Mouse (Mus musculus) kidney, postnatal 0 days (tissue): Measurements from ENCODE around the gene Lsm2. TPM values are rescaled to one million over a fixed set of nuclear protein-coding genes. Genes with fewer than 3 reads are reported as not detected.

Source experiments
- ATAC-seq: fragments of 200-750 bp; cut with Nextera tagmentation; replicated peaks from 2 replicates; pipeline ENCODE4 v1.8.0; 2017; ENCODE audit warnings: low read depth, moderate number of reproducible peaks, moderate TSS enrichment, moderate library complexity; ENCODE audit not compliant: low FRiP score
- DNase-seq: peaks from one replicate; pipeline ENCODE4 v3.0.0-alpha.2; 2016; ENCODE audit warnings: low spot score
- H3K27ac ChIP-seq: fragments of 300-500 bp; sonication (generic); 2 replicates; pipeline ENCODE4 v1.5.1; 2014; ENCODE audit warnings: mild to moderate bottlenecking
- H3K27me3 ChIP-seq: fragments of 300-500 bp; sonication (generic); 2 replicates; pipeline ENCODE4 v1.6.1; 2014; ENCODE audit warnings: low read length, mixed read lengths; ENCODE audit not compliant: insufficient read depth
- H3K36me3 ChIP-seq: fragments of 300-500 bp; sonication (generic); 2 replicates; pipeline ENCODE4 v1.6.1; 2014; ENCODE audit warnings: low read length, mixed read lengths; ENCODE audit not compliant: insufficient read depth
- H3K4me1 ChIP-seq: fragments of 300-500 bp; sonication (generic); replicated peaks from 2 replicates; pipeline ENCODE4 v1.6.1; 2014; ENCODE audit warnings: antibody characterized with exemption, low read length, mixed read lengths; ENCODE audit not compliant: insufficient read depth
- H3K4me2 ChIP-seq: fragments of 300-500 bp; sonication (generic); 2 replicates; pipeline ENCODE4 v1.6.1; 2014; ENCODE audit warnings: mild to moderate bottlenecking, low read length, moderate library complexity, mixed read lengths
- H3K4me3 ChIP-seq: fragments of 300-500 bp; sonication (generic); replicated peaks from 2 replicates; pipeline ENCODE4 v1.5.1; 2014; ENCODE audit warnings: low read depth, low read length
- H3K9ac ChIP-seq: fragments of 300-500 bp; sonication (generic); 2 replicates; pipeline ENCODE4 v1.6.1; 2014; ENCODE audit warnings: low read depth, low read length
- H3K9me3 ChIP-seq: fragments of 300-500 bp; sonication (generic); replicated peaks from 2 replicates; pipeline ENCODE4 v1.6.1; 2016; ENCODE audit warnings: low read length, inconsistent platforms, mixed read lengths
- CTCF ChIP-seq: IDR thresholded peaks from 2 replicates; pipeline ENCODE4 v1.5.1; 2016; ENCODE audit warnings: antibody characterized with exemption, low read depth, mild to moderate bottlenecking, moderate library complexity
- WGBS: fragments of 180-500 bp; shearing (Covaris S2); extraction: QIAGEN DNeasy Blood & Tissue Kit; methylation state at CpG from one replicate; pipeline ENCODE4 v1.1.7; 2014; 5-methylcytosine and 5-hydroxymethylcytosine counted together
- polyA plus RNA-seq: library from polyadenylated mRNA; unstranded; fragments of >200 nt; fragmentation: Nextera tagmentation; extraction: Ambion mirVana; gene quantifications from 2 replicates; pipeline ENCODE4 v1.2.1, GENCODE M21; 2015

Lsm2 gene
- polyA plus RNA-seq, 1 experiment from 2014 or later, result 133 TPM

DNA sequence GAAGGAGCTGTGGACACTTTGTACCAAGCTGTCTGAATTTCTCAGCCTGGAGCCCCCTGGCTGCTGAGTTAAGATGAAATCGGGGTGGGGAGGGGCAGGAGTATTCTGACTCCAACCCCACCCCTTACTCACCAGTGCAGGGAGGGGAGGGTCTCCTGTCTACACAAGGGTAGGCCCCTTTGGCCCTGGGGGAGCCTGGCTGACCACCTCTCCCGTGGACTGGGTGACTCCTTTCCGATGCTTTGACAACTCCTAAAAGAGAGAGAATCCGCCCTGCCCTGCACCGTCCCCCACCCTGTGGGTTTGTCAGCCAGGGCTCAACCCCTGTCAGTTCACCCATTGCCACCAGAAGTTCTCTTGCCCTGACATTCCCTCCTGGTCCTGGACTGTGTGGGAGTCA is 44.5 kb downstream of the Lsm2 start:
- no peak overlapping the region for H3K9ac ChIP-seq
- H3K4me2 ChIP-seq, result no peak overlapping the region
- ATAC-seq (no peak), DNase-seq (no peak)
- no peaks in the 10 kb centered on the region for H3K36me3 ChIP-seq
- H3K9me3 ChIP-seq, result no peaks in the 10 kb centered on the region
- 53% methylated on average over 5 of the region's 5 CpGs for WGBS
- H3K4me1 ChIP-seq, result no peaks in the 10 kb centered on the region
- no peak overlapping the region for H3K27ac ChIP-seq
- TF ChIP-seq CTCF, result no peak
- H3K27me3 ChIP-seq, result no peaks in the 10 kb centered on the region
- H3K4me3 ChIP-seq, result no peak overlapping the region

DNA sequence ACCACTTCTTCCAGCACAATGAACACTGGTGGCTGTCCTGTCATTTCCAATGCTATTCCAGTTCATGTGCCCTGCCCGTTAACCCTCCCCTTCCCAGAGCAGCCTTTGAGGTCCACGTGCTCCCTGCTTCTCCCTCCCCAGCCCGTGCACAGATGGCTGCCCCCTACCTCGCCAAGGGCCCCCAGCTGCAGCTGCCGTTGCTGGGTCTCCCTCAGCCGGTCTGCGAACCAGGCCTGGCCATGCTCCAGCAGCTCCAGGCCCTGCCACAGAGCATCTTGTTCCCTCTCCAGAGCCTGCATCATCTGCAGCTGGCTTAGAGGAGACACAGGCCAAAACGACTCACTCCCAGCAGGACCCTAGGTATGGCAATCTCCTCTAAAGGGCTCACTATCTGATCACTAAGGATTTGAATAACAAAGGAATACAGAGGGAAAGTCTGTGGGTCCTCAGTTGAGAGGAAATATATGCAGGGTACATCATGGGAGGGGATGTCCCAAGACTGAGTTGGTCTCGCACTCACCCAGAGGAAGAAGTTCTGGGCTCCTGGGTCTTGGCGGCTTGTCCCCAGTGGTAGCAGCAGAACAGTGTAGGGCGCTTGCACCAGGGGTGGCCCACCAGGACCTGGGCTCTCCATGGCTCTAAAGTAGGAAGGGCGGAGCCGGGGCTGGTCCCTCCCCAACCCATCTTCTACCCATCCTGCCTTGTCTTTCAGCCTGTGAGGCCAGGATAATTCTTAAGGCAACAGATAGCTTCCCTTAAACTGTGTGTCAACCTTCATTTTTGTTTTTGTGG is 45.8 kb downstream of the Lsm2 start, which contains the start of gene Sapcd1:
Gene Sapcd1 (minus strand): TSS at position 740 of the 792 bp plus-strand sequence.
- no peaks in the 10 kb centered on the region for H3K4me1 ChIP-seq
- H3K4me2 ChIP-seq, result no peak within 1 kb of the TSS
- 37% methylated on average over 13 of the region's 13 CpGs for WGBS
- TF ChIP-seq CTCF, result no peak
- ATAC-seq, result no peak
- DNase-seq, result no peak
- no peak within 1 kb of the TSS for H3K9ac ChIP-seq
- no peak within 1 kb of the TSS for H3K27ac ChIP-seq
- H3K9me3 ChIP-seq, result no peaks in the 10 kb centered on the region
- H3K4me3 ChIP-seq, result no peak within 1 kb of the TSS
- no peaks in the 10 kb centered on the region for H3K27me3 ChIP-seq
- H3K36me3 ChIP-seq, result no peaks in the 10 kb centered on the region

GRCm38 (mm10) chr17:35028315-35028714 is 46.7 kb downstream of the Lsm2 start:
- WGBS, result 69% methylated on average over 2 of the region's 2 CpGs
- no peak overlapping the region for H3K9ac ChIP-seq
- DNase-seq (no peak), ATAC-seq (no peak)
- H3K27ac ChIP-seq, result no peak overlapping the region
- no peak for TF ChIP-seq CTCF
- H3K4me2 ChIP-seq, result no peak overlapping the region
- no peaks in the 10 kb centered on the region for H3K4me1 ChIP-seq
- H3K27me3 ChIP-seq, result no peaks in the 10 kb centered on the region
- H3K4me3 ChIP-seq, result no peak overlapping the region
- no peaks in the 10 kb centered on the region for H3K36me3 ChIP-seq
- no peaks in the 10 kb centered on the region for H3K9me3 ChIP-seq

- Histone ChIP-seq H3K9me3 (no peaks in the 10 kb centered on the region), H3K9ac (no peak overlapping the region), H3K4me2 (no peak overlapping the region), H3K4me3 (no peak overlapping the region), H3K27ac (no peak overlapping the region), H3K27me3 (no peaks in the 10 kb centered on the region), H3K36me3 (no peaks in the 10 kb centered on the region), H3K4me1 (no peaks in the 10 kb centered on the region)
- 40% methylated on average over 18 of the region's 19 CpGs for WGBS
- TF ChIP-seq CTCF, result peak; percentile 66
- DNase-seq, result peak; percentile 41
- ATAC-seq, result no peak
Measured at GRCm38 (mm10) chr17:35029691-35030532, 48.2 kb downstream of the Lsm2 start.

DNA sequence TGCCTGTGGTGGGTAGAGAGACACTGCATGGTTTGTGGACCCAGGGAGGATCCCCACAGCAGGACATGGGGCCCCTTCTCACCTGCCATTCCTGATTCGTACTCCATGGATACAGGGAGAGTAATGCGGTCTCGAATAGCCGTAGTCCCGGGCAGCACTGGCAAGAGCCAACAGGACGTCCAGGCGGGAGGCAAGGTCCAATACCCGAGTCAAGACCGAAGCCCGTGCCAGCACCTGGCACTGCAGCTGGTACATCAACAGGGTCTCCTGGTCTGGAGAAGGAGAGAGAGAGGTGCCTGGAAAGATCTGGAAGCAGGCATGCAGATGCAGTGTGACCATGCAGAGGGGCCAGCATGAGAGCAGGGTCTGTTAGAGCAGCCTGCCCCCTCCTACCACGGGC is 49.6 kb downstream of the Lsm2 start:
- Histone ChIP-seq H3K4me3 (no peak overlapping the region), H3K4me2 (no peak overlapping the region), H3K4me1 (no peaks in the 10 kb centered on the region), H3K27me3 (no peaks in the 10 kb centered on the region), H3K9ac (no peak overlapping the region), H3K9me3 (no peaks in the 10 kb centered on the region), H3K36me3 (no peaks in the 10 kb centered on the region), H3K27ac (no peak overlapping the region)
- no peak for ATAC-seq
- 87% methylated on average over 11 of the region's 11 CpGs for WGBS
- no peak for DNase-seq
- no peak for TF ChIP-seq CTCF

- TF ChIP-seq CTCF, result no peak
- Histone ChIP-seq H3K27me3 (no peaks in the 10 kb centered on the region), H3K9me3 (no peaks in the 10 kb centered on the region), H3K9ac (no peak overlapping the region), H3K4me2 (no peak overlapping the region), H3K27ac (no peak overlapping the region), H3K4me3 (no peak overlapping the region), H3K4me1 (no peaks in the 10 kb centered on the region), H3K36me3 (no peaks in the 10 kb centered on the region)
- DNase-seq, result no peak
- no peak for ATAC-seq
- WGBS, result 83% methylated on average over 7 of the region's 7 CpGs
Measured at GRCm38 (mm10) chr17:35031880-35032279, 50.2 kb downstream of the Lsm2 start.
